Mouse (Mus musculus): ENCODE results near the gene Ppara. TPM values are rescaled to one million over a fixed set of nuclear protein-coding genes. Genes with fewer than 3 reads are reported as not detected.
A peak's percentile ranks its signal among the peaks of the same experiment; 100 is the strongest.

Gene Ppara
- polyA plus RNA-seq, 1 experiment: 1.1 TPM

GRCm38 (mm10) chr15:85701128-85701930 is 33.5 kb upstream of the Ppara start:
- H3K4me1 ChIP-seq (ENCODE audit: control insufficient read depth, insufficient read depth, low read length): peaks cover 76% of the 10 kb centered on the region
- WGBS: 18% methylated on average over 10 of the region's 10 CpGs

GRCm38 (mm10) chr15:85702411-85702951 is 32.3 kb upstream of the Ppara start:
- WGBS: 2% methylated on average over 13 of the region's 13 CpGs
- H3K4me1 ChIP-seq (ENCODE audit: control insufficient read depth, insufficient read depth, low read length): peaks cover 76% of the 10 kb centered on the region
- DNase-seq: peak; percentile 93 to 95

More at GRCm38 (mm10) chr15:85701128-85701930, 33.5 kb upstream of the Ppara start:
- Histone ChIP-seq H3K27me3 (ENCODE audit: control insufficient read depth, insufficient read depth, low read length) (no peaks in the 10 kb centered on the region), H3K4me3 (replicated peaks; ENCODE audit: insufficient read depth, low read depth, low read length) (no peak overlapping the region), H3K27ac (ENCODE audit: insufficient read depth, low read length) (peak overlapping the region; percentile 77)
- TF ChIP-seq POLR2A (IDR thresholded peaks at IDR 0.05; ENCODE audit: borderline replicate concordance, insufficient read depth, low read length) (no peak), CTCF (IDR thresholded peaks at IDR 0.05; ENCODE audit: borderline replicate concordance, insufficient read depth, low read depth, low read length) (no peak)
- DNase-seq: peak; percentile 47 to 51

GRCm38 (mm10) chr15:85703194-85703641 is 31.6 kb upstream of the Ppara start:
- H3K27ac ChIP-seq (ENCODE audit: insufficient read depth, low read length): peak overlapping the region; percentile 77
- 9% methylated on average over 11 of the region's 11 CpGs for WGBS
- DNase-seq: peak; percentile 83 to 84
- no peaks in the 10 kb centered on the region for H3K27me3 ChIP-seq (ENCODE audit: control insufficient read depth, insufficient read depth, low read length)
- TF ChIP-seq POLR2A (IDR thresholded peaks at IDR 0.05; ENCODE audit: borderline replicate concordance, insufficient read depth, low read length) (no peak), CTCF (IDR thresholded peaks at IDR 0.05; ENCODE audit: borderline replicate concordance, insufficient read depth, low read depth, low read length) (no peak)
- no peak overlapping the region for H3K4me3 ChIP-seq (replicated peaks; ENCODE audit: insufficient read depth, low read depth, low read length)
- peaks cover 76% of the 10 kb centered on the region for H3K4me1 ChIP-seq (ENCODE audit: control insufficient read depth, insufficient read depth, low read length)

More at GRCm38 (mm10) chr15:85702411-85702951, 32.3 kb upstream of the Ppara start:
- Histone ChIP-seq H3K27ac (ENCODE audit: insufficient read depth, low read length) (peak overlapping the region; percentile 77), H3K27me3 (ENCODE audit: control insufficient read depth, insufficient read depth, low read length) (no peaks in the 10 kb centered on the region), H3K4me3 (replicated peaks; ENCODE audit: insufficient read depth, low read depth, low read length) (no peak overlapping the region)
- TF ChIP-seq POLR2A (IDR thresholded peaks at IDR 0.05; ENCODE audit: borderline replicate concordance, insufficient read depth, low read length) (no peak), CTCF (IDR thresholded peaks at IDR 0.05; ENCODE audit: borderline replicate concordance, insufficient read depth, low read depth, low read length) (no peak)

- H3K27me3 ChIP-seq (ENCODE audit: control insufficient read depth, insufficient read depth, low read length): no peaks in the 10 kb centered on the region
- no peak for DNase-seq
- peak overlapping the region; percentile 11 for H3K27ac ChIP-seq (ENCODE audit: insufficient read depth, low read length)
- H3K4me3 ChIP-seq (replicated peaks; ENCODE audit: insufficient read depth, low read depth, low read length): no peak overlapping the region
- H3K4me1 ChIP-seq (ENCODE audit: control insufficient read depth, insufficient read depth, low read length): peaks cover 72% of the 10 kb centered on the region
- TF ChIP-seq POLR2A (IDR thresholded peaks at IDR 0.05; ENCODE audit: borderline replicate concordance, insufficient read depth, low read length): no peak
- no peak for TF ChIP-seq CTCF (IDR thresholded peaks at IDR 0.05; ENCODE audit: borderline replicate concordance, insufficient read depth, low read depth, low read length)
- 85% methylated on average over 4 of the region's 4 CpGs for WGBS
Measured at GRCm38 (mm10) chr15:85703858-85704257, 30.9 kb upstream of the Ppara start.

- no peak overlapping the region for H3K4me3 ChIP-seq (replicated peaks; ENCODE audit: insufficient read depth, low read depth, low read length)
- peak; percentile 18 to 35 for DNase-seq
- H3K27ac ChIP-seq (ENCODE audit: insufficient read depth, low read length): no peak overlapping the region
- H3K27me3 ChIP-seq (ENCODE audit: control insufficient read depth, insufficient read depth, low read length): no peaks in the 10 kb centered on the region
- 63% methylated on average over 8 of the region's 8 CpGs for whole genome bisulfite sequencing
- H3K4me1 ChIP-seq (ENCODE audit: control insufficient read depth, insufficient read depth, low read length): peaks cover 71% of the 10 kb centered on the region
- no peak for TF ChIP-seq CTCF (IDR thresholded peaks at IDR 0.05; ENCODE audit: borderline replicate concordance, insufficient read depth, low read depth, low read length)
Measured at GRCm38 (mm10) chr15:85704341-85705012, 30.3 kb upstream of the Ppara start.

- Histone ChIP-seq H3K27me3 (ENCODE audit: control insufficient read depth, insufficient read depth, low read length) (no peaks in the 10 kb centered on the region), H3K4me1 (ENCODE audit: control insufficient read depth, insufficient read depth, low read length) (peaks cover 69% of the 10 kb centered on the region), H3K27ac (ENCODE audit: insufficient read depth, low read length) (no peak overlapping the region), H3K4me3 (replicated peaks; ENCODE audit: insufficient read depth, low read depth, low read length) (no peak overlapping the region)
- peak in 1 of 2 experiments; percentile 42 for DNase-seq
- 45% methylated on average over 9 of the region's 9 CpGs for WGBS
- TF ChIP-seq POLR2A (IDR thresholded peaks at IDR 0.05; ENCODE audit: borderline replicate concordance, insufficient read depth, low read length): no peak
Measured at GRCm38 (mm10) chr15:85705013-85705528, 29.7 kb upstream of the Ppara start.

GRCm38 (mm10) chr15:85705566-85706332 is 29.0 kb upstream of the Ppara start:
- no peak overlapping the region for H3K27ac ChIP-seq (ENCODE audit: insufficient read depth, low read length)
- no peaks in the 10 kb centered on the region for H3K27me3 ChIP-seq (ENCODE audit: control insufficient read depth, insufficient read depth, low read length)
- TF ChIP-seq CTCF (IDR thresholded peaks at IDR 0.05; ENCODE audit: borderline replicate concordance, insufficient read depth, low read depth, low read length) (no peak), POLR2A (IDR thresholded peaks at IDR 0.05; ENCODE audit: borderline replicate concordance, insufficient read depth, low read length) (no peak)
- H3K4me1 ChIP-seq (ENCODE audit: control insufficient read depth, insufficient read depth, low read length): peaks cover 63% of the 10 kb centered on the region
- peak; percentile 34 to 37 for DNase-seq
- no peak overlapping the region for H3K4me3 ChIP-seq (replicated peaks; ENCODE audit: insufficient read depth, low read depth, low read length)
- 21% methylated on average over 13 of the region's 13 CpGs for WGBS
